Mouse (Mus musculus) gastrocnemius, postnatal 25 days (tissue): ENCODE data around the gene Pif1. TPM values are rescaled to one million over a fixed set of nuclear protein-coding genes. Genes with fewer than 3 reads are reported as not detected.

ENCODE experiments used
- DNase-seq: peaks from one replicate; pipeline ENCODE4 v3.0.0; 2022
- total RNA-seq, 2 experiments: library from RNA; stranded (reverse); gene quantifications; 1 replicate in 1 of 2; 2 replicates in 1 of 2; pipeline ENCODE4 v1.2.3; 2021

The Pif1 gene
- total RNA-seq, 2 experiments from 2014 or later: not detected

GRCm38 (mm10) chr9:65640838-65641410 is 54.0 kb downstream of the Pif1 start:
- DNase-seq: no peak

- no peak for DNase-seq
Observed at GRCm38 (mm10) chr9:65641446-65642052, 54.6 kb downstream of the Pif1 start.

GRCm38 (mm10) chr9:65642546-65642945 is 55.6 kb downstream of the Pif1 start:
- no peak for DNase-seq

- DNase-seq: no peak
Observed at GRCm38 (mm10) chr9:65644960-65645359, 58.0 kb downstream of the Pif1 start.

Other genes with a start within 250 kb of the Pif1 start
- gene Pdcd7, start 241.1 kb upstream of the Pif1 start, total RNA-seq: 10 to 100 TPM; 10.1 to 12.7 TPM
- gene Ubap1l, start 226.1 kb upstream of the Pif1 start, total RNA-seq: under 1 TPM; 0.20 to 0.64 TPM
- 10 to 100 TPM; 10.3 to 11.6 TPM for gene Kbtbd13, start 195.5 kb upstream of the Pif1 start, total RNA-seq
- gene Rasl12, start 188.7 kb upstream of the Pif1 start, total RNA-seq: 1 to 10 TPM; 3.1 to 4.4 TPM
- not detected for gene Slc51b, start 164.2 kb upstream of the Pif1 start, total RNA-seq
- gene Mtfmt, start 151.4 kb upstream of the Pif1 start, total RNA-seq: 1 to 10 TPM; 5.0 to 5.3 TPM
- 10 to 100 TPM in 1 of 2 experiments, 1 to 10 TPM in 1; 6.4 to 10.8 TPM for gene Spg21, start 126.2 kb upstream of the Pif1 start, total RNA-seq
- not detected for gene Ankdd1a, start 67.0 kb upstream of the Pif1 start, total RNA-seq
- gene Plekho2, start 7.1 kb upstream of the Pif1 start, total RNA-seq: 1 to 10 TPM; 4.7 to 6.3 TPM
- 1 to 10 TPM; 1.4 to 2.8 TPM for gene Rbpms2, start 42.5 kb downstream of the Pif1 start, total RNA-seq
- gene Oaz2, start 80.8 kb downstream of the Pif1 start, total RNA-seq: 100 to 1,000 TPM; 231 to 232 TPM
- 10 to 100 TPM; 15.1 to 20.6 TPM for gene Zfp609, start 240.4 kb downstream of the Pif1 start, total RNA-seq